Mouse (Mus musculus): ENCODE measurements around the gene Timm8b. TPM values are rescaled to one million over a fixed set of nuclear protein-coding genes. Genes with fewer than 3 reads are reported as not detected.

Gene Timm8b
- polyA plus RNA-seq, 1 experiment from 2014 or later, result 198 TPM

- ATAC-seq (no peak), DNase-seq (no peak)
- 69% methylated on average over 7 of the region's 7 CpGs for WGBS (ENCODE audit: insufficient replicate concordance)
- no peaks in the 10 kb centered on the region for H3K9me3 ChIP-seq (ENCODE audit: low read length)
- no peak for TF ChIP-seq CTCF (IDR thresholded peaks at IDR 0.05; ENCODE audit: low read depth)
- no peak for TF ChIP-seq EP300 (IDR thresholded peaks at IDR 0.05; ENCODE audit: low read depth)
- H3K9ac ChIP-seq (replicated peaks), result no peak overlapping the region
- no peaks in the 10 kb centered on the region for H3K36me3 ChIP-seq (replicated peaks; ENCODE audit: insufficient read depth, low read length)
- no peak overlapping the region for H3K4me3 ChIP-seq (ENCODE audit: low read depth, low read length)
- H3K4me2 ChIP-seq (ENCODE audit: low read depth, low read length), result no peak overlapping the region
- H3K4me1 ChIP-seq (ENCODE audit: insufficient read depth), result no peaks in the 10 kb centered on the region
- no peaks in the 10 kb centered on the region for H3K27me3 ChIP-seq (ENCODE audit: insufficient read depth, low read length)
- H3K27ac ChIP-seq (ENCODE audit: low read depth), result no peak overlapping the region
Observed at GRCm38 (mm10) chr9:50565173-50565572, 38.5 kb upstream of the Timm8b start.

GRCm38 (mm10) chr9:50565940-50566339 lies 37.8 kb upstream of the Timm8b start:
- ATAC-seq (no peak), DNase-seq (no peak)
- TF ChIP-seq EP300 (IDR thresholded peaks at IDR 0.05; ENCODE audit: low read depth) (no peak), CTCF (IDR thresholded peaks at IDR 0.05; ENCODE audit: low read depth) (no peak)
- H3K36me3 ChIP-seq (replicated peaks; ENCODE audit: insufficient read depth, low read length), result no peaks in the 10 kb centered on the region
- H3K4me1 ChIP-seq (ENCODE audit: insufficient read depth), result no peaks in the 10 kb centered on the region
- no peaks in the 10 kb centered on the region for H3K9me3 ChIP-seq (ENCODE audit: low read length)
- no peak overlapping the region for H3K27ac ChIP-seq (ENCODE audit: low read depth)
- H3K4me2 ChIP-seq (ENCODE audit: low read depth, low read length), result no peak overlapping the region
- 43% methylated on average over 4 of the region's 4 CpGs for WGBS (ENCODE audit: insufficient replicate concordance)
- H3K27me3 ChIP-seq (ENCODE audit: insufficient read depth, low read length), result no peaks in the 10 kb centered on the region
- no peak overlapping the region for H3K9ac ChIP-seq (replicated peaks)
- no peak overlapping the region for H3K4me3 ChIP-seq (ENCODE audit: low read depth, low read length)

- Histone ChIP-seq H3K4me1 (ENCODE audit: insufficient read depth) (no peaks in the 10 kb centered on the region), H3K27ac (ENCODE audit: low read depth) (no peak overlapping the region), H3K4me3 (ENCODE audit: low read depth, low read length) (no peak overlapping the region), H3K9me3 (ENCODE audit: low read length) (no peaks in the 10 kb centered on the region), H3K4me2 (ENCODE audit: low read depth, low read length) (no peak overlapping the region), H3K27me3 (ENCODE audit: insufficient read depth, low read length) (no peaks in the 10 kb centered on the region), H3K9ac (replicated peaks) (no peak overlapping the region), H3K36me3 (replicated peaks; ENCODE audit: insufficient read depth, low read length) (no peaks in the 10 kb centered on the region)
- 57% methylated on average over 4 of the region's 4 CpGs for WGBS (ENCODE audit: insufficient replicate concordance)
- TF ChIP-seq EP300 (IDR thresholded peaks at IDR 0.05; ENCODE audit: low read depth), result peak; percentile 22; the same call in 1 of the 2 replicates
- TF ChIP-seq CTCF (IDR thresholded peaks at IDR 0.05; ENCODE audit: low read depth), result no peak
- ATAC-seq (no peak), DNase-seq (no peak)
Observed at GRCm38 (mm10) chr9:50567372-50567771, 36.3 kb upstream of the Timm8b start.

- Histone ChIP-seq H3K4me1 (ENCODE audit: insufficient read depth) (no peaks in the 10 kb centered on the region), H3K4me2 (ENCODE audit: low read depth, low read length) (no peak overlapping the region), H3K27me3 (ENCODE audit: insufficient read depth, low read length) (no peaks in the 10 kb centered on the region), H3K9ac (replicated peaks) (no peak overlapping the region), H3K27ac (ENCODE audit: low read depth) (peak overlapping the region; percentile 16; the same call in 1 of the 2 replicates), H3K36me3 (replicated peaks; ENCODE audit: insufficient read depth, low read length) (no peaks in the 10 kb centered on the region), H3K4me3 (ENCODE audit: low read depth, low read length) (no peak overlapping the region), H3K9me3 (ENCODE audit: low read length) (no peaks in the 10 kb centered on the region)
- no peak for DNase-seq
- no peak for ATAC-seq
- peak; percentile 3; the same call in 1 of the 2 replicates for TF ChIP-seq EP300 (IDR thresholded peaks at IDR 0.05; ENCODE audit: low read depth)
- TF ChIP-seq CTCF (IDR thresholded peaks at IDR 0.05; ENCODE audit: low read depth), result no peak
- WGBS (ENCODE audit: insufficient replicate concordance), result 83% methylated on average over 2 of the region's 2 CpGs
Observed at GRCm38 (mm10) chr9:50567881-50568280, 35.8 kb upstream of the Timm8b start.

GRCm38 (mm10) chr9:50569599-50570525 lies 33.8 kb upstream of the Timm8b start:
- Histone ChIP-seq H3K4me2 (ENCODE audit: low read depth, low read length) (no peak overlapping the region), H3K4me3 (ENCODE audit: low read depth, low read length) (no peak overlapping the region), H3K36me3 (replicated peaks; ENCODE audit: insufficient read depth, low read length) (no peaks in the 10 kb centered on the region), H3K9ac (replicated peaks) (no peak overlapping the region), H3K27ac (ENCODE audit: low read depth) (no peak overlapping the region), H3K9me3 (ENCODE audit: low read length) (no peaks in the 10 kb centered on the region), H3K27me3 (ENCODE audit: insufficient read depth, low read length) (no peaks in the 10 kb centered on the region), H3K4me1 (ENCODE audit: insufficient read depth) (no peaks in the 10 kb centered on the region)
- WGBS (ENCODE audit: insufficient replicate concordance), result 63% methylated on average over 10 of the region's 10 CpGs
- DNase-seq (no peak), ATAC-seq (no peak)
- TF ChIP-seq CTCF (IDR thresholded peaks at IDR 0.05; ENCODE audit: low read depth) (no peak), EP300 (IDR thresholded peaks at IDR 0.05; ENCODE audit: low read depth) (no peak)

GRCm38 (mm10) chr9:50580370-50580769 lies 23.3 kb upstream of the Timm8b start:
- Histone ChIP-seq H3K9ac (replicated peaks) (no peak overlapping the region), H3K27ac (ENCODE audit: low read depth) (no peak overlapping the region), H3K4me3 (ENCODE audit: low read depth, low read length) (no peak overlapping the region), H3K27me3 (ENCODE audit: insufficient read depth, low read length) (no peaks in the 10 kb centered on the region), H3K9me3 (ENCODE audit: low read length) (no peaks in the 10 kb centered on the region), H3K36me3 (replicated peaks; ENCODE audit: insufficient read depth, low read length) (no peaks in the 10 kb centered on the region), H3K4me1 (ENCODE audit: insufficient read depth) (no peaks in the 10 kb centered on the region), H3K4me2 (ENCODE audit: low read depth, low read length) (no peak overlapping the region)
- DNase-seq (no peak), ATAC-seq (no peak)
- WGBS (ENCODE audit: insufficient replicate concordance), result 57% methylated on average over 4 of the region's 4 CpGs
- TF ChIP-seq EP300 (IDR thresholded peaks at IDR 0.05; ENCODE audit: low read depth), result no peak
- TF ChIP-seq CTCF (IDR thresholded peaks at IDR 0.05; ENCODE audit: low read depth), result no peak
